Mouse (Mus musculus): ENCODE results near the gene Prelid1. TPM values are rescaled to one million over a fixed set of nuclear protein-coding genes. Genes with fewer than 3 reads are reported as not detected.

The Prelid1 gene
- polyA plus RNA-seq (2015; fragmentation: Nextera tagmentation; extraction: Ambion mirVana), result 338 and 343 TPM in 2 replicates

- peak within 1 kb of the TSS; percentile 82; the same call in 1 of the 2 replicates for H3K27ac ChIP-seq (replicated peaks)
- peak within 1 kb of the TSS; percentile 96 for H3K4me2 ChIP-seq
- 92% methylated on average over 4 of the region's 4 CpGs for WGBS
- peak within 1 kb of the TSS; percentile 99 for H3K9ac ChIP-seq
- peaks cover 32% of the 10 kb centered on the region for H3K36me3 ChIP-seq
- H3K9me3 ChIP-seq, result no peaks in the 10 kb centered on the region
- no peaks in the 10 kb centered on the region for H3K27me3 ChIP-seq
- ATAC-seq (ENCODE audit: low FRiP score, low read depth), result no peak
- peaks cover 30% of the 10 kb centered on the region for H3K4me1 ChIP-seq (replicated peaks)
- H3K4me3 ChIP-seq, result peak within 1 kb of the TSS; percentile 99
Measured at GRCm38 (mm10) chr13:55319931-55320533, at the start of gene Prelid1. Gene Prelid1 (plus strand): TSS chr13:55320500.

GRCm38 (mm10) chr13:55277203-55277602, 43.1 kb upstream of the Prelid1 start:
- H3K36me3 ChIP-seq, result peaks cover 48% of the 10 kb centered on the region
- ATAC-seq (ENCODE audit: low FRiP score, low read depth), result no peak

DNA sequence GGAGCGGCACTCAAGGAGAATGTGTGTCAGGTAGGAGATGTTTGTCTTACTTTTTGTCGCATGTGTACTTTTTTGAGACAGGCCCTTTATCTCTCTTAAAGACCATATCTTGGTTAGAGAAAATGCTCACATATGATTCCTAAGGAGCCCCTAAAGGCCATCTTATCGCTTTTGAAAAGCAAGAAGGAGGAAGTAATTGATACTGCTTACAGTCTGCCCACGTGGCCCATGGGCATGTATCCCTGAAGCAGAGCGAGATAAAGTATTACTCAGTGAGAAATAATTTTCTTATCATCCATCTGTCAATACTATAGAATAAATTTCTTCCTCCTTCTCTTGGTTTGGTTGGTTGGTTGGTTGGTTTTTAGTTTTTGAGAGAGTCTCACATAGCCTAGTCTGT, 42.7 kb upstream of the Prelid1 start:
- Histone ChIP-seq H3K27ac (replicated peaks) (no peak overlapping the region), H3K9me3 (no peaks in the 10 kb centered on the region), H3K27me3 (no peaks in the 10 kb centered on the region), H3K4me1 (replicated peaks) (no peaks in the 10 kb centered on the region), H3K36me3 (peaks cover 49% of the 10 kb centered on the region), H3K9ac (no peak overlapping the region), H3K4me3 (no peak overlapping the region), H3K4me2 (no peak overlapping the region)
- 92% methylated on average over 5 of the region's 5 CpGs for WGBS
- ATAC-seq (ENCODE audit: low FRiP score, low read depth), result no peak

More at GRCm38 (mm10) chr13:55277203-55277602, 43.1 kb upstream of the Prelid1 start:
- no peak overlapping the region for H3K4me2 ChIP-seq
- no peaks in the 10 kb centered on the region for H3K27me3 ChIP-seq
- H3K9ac ChIP-seq, result no peak overlapping the region
- H3K4me3 ChIP-seq, result no peak overlapping the region
- 89% methylated on average over 5 of the region's 5 CpGs for WGBS
- H3K4me1 ChIP-seq (replicated peaks), result no peaks in the 10 kb centered on the region
- H3K27ac ChIP-seq (replicated peaks), result no peak overlapping the region
- H3K9me3 ChIP-seq, result no peaks in the 10 kb centered on the region

DNA sequence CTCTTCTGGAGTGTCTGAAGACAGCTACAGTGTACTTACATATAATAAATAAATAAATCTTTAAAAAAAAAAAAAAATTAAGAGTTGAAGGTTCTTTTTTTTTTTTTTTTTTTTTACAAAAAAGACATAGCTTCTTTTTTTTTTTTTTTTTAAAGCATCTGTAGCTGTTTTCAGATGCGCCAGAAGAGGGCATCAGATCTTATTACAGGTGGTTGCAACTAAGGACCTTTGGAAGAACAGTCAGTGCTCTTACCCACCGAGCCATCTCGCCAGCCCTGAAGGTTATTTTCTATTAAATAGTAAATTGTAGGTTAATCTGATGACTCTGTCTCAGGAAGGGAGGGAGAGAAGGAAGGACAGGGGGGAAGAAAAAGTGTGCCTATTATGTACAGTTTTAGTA, 31.4 kb upstream of the Prelid1 start:
- H3K27ac ChIP-seq (replicated peaks), result no peak overlapping the region
- no peak for ATAC-seq (ENCODE audit: low FRiP score, low read depth)
- no peaks in the 10 kb centered on the region for H3K9me3 ChIP-seq
- H3K4me3 ChIP-seq, result no peak overlapping the region
- no peak overlapping the region for H3K4me2 ChIP-seq
- no peaks in the 10 kb centered on the region for H3K4me1 ChIP-seq (replicated peaks)
- H3K27me3 ChIP-seq, result no peaks in the 10 kb centered on the region
- peaks cover 65% of the 10 kb centered on the region for H3K36me3 ChIP-seq
- 85% methylated on average over 3 of the region's 3 CpGs for WGBS
- no peak overlapping the region for H3K9ac ChIP-seq

- Histone ChIP-seq H3K4me1 (replicated peaks) (no peaks in the 10 kb centered on the region), H3K4me2 (no peak overlapping the region), H3K4me3 (no peak overlapping the region), H3K36me3 (peaks cover 74% of the 10 kb centered on the region), H3K27me3 (no peaks in the 10 kb centered on the region), H3K27ac (replicated peaks) (no peak overlapping the region), H3K9ac (no peak overlapping the region), H3K9me3 (no peaks in the 10 kb centered on the region)
- ATAC-seq (ENCODE audit: low FRiP score, low read depth), result no peak
- 82% methylated on average over 1 of the region's 1 CpGs for WGBS
Measured at GRCm38 (mm10) chr13:55296760-55297159, 23.5 kb upstream of the Prelid1 start.

DNA sequence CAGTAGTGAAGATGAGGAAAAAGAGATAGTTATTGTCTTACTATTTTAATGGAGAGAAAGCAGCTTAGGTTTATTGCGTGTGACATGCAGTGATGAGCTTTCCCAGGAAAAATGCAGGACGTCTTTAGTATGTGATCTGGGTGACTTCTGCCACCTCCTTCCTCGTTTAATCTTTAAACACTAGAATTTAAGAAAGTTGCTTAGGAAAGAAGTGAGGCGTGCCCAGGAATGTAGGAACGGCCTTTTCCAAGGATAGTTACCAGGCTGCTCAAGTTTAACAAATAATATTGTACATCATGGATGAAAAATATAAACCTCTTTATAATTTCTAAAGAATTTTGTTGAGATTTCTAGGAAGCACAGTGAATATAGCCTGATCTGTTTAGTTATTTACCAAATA, 19.4 kb upstream of the Prelid1 start:
- Histone ChIP-seq H3K27ac (replicated peaks) (no peak overlapping the region), H3K36me3 (peaks cover 78% of the 10 kb centered on the region), H3K9ac (no peak overlapping the region), H3K27me3 (no peaks in the 10 kb centered on the region), H3K9me3 (no peaks in the 10 kb centered on the region), H3K4me2 (no peak overlapping the region), H3K4me3 (no peak overlapping the region), H3K4me1 (replicated peaks) (no peaks in the 10 kb centered on the region)
- 92% methylated on average over 5 of the region's 5 CpGs for WGBS
- ATAC-seq (ENCODE audit: low FRiP score, low read depth), result no peak

DNA sequence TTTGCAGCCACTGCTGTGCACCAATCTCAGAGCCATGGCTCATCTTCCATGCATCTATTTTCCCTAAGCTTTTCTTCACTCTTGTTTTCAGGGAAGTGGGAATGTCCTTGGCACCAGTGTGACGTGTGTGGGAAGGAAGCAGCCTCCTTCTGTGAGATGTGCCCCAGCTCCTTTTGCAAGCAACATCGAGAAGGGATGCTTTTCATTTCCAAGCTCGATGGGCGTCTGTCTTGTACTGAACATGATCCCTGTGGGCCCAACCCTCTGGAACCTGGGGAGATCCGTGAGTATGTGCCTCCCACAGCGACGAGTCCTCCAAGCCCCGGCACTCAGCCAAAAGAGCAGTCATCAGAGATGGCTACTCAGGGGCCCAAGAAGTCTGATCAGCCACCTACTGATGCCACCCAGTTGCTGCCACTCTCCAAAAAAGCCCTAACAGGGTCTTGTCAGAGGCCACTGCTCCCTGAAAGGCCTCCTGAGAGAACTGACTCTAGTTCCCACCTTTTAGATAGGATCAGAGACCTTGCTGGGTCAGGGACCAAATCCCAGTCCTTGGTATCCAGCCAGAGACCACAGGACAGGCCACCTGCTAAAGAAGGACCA, 8.2 kb upstream of the Prelid1 start:
- Histone ChIP-seq H3K4me2 (no peak overlapping the region), H3K9me3 (no peaks in the 10 kb centered on the region), H3K9ac (no peak overlapping the region), H3K27ac (replicated peaks) (no peak overlapping the region), H3K36me3 (peaks cover 87% of the 10 kb centered on the region), H3K4me3 (no peak overlapping the region), H3K27me3 (no peaks in the 10 kb centered on the region), H3K4me1 (replicated peaks) (no peaks in the 10 kb centered on the region)
- ATAC-seq (ENCODE audit: low FRiP score, low read depth), result no peak
- WGBS, result 96% methylated on average over 8 of the region's 8 CpGs

DNA sequence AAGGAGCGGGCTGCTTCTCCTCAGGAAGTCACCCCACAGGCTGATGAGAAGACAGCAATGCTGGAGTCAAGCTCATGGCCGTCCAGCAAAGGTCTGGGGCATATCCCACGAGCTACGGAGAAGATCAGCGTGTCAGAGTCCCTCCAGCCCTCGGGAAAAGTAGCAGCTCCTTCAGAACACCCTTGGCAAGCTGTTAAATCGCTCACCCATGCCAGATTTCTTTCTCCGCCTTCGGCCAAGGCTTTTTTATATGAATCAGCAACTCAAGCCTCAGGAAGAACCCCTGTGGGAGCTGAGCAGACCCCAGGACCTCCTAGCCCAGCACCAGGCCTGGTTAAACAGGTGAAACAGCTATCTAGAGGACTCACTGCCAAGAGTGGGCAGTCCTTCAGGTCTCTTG, 7.2 kb upstream of the Prelid1 start:
- no peak overlapping the region for H3K4me3 ChIP-seq
- peaks cover 81% of the 10 kb centered on the region for H3K36me3 ChIP-seq
- no peaks in the 10 kb centered on the region for H3K4me1 ChIP-seq (replicated peaks)
- no peak overlapping the region for H3K4me2 ChIP-seq
- WGBS, result 87% methylated on average over 9 of the region's 9 CpGs
- H3K9me3 ChIP-seq, result no peaks in the 10 kb centered on the region
- no peak for ATAC-seq (ENCODE audit: low FRiP score, low read depth)
- no peak overlapping the region for H3K27ac ChIP-seq (replicated peaks)
- no peaks in the 10 kb centered on the region for H3K27me3 ChIP-seq
- no peak overlapping the region for H3K9ac ChIP-seq

- no peaks in the 10 kb centered on the region for H3K27me3 ChIP-seq
- H3K27ac ChIP-seq (replicated peaks), result no peak overlapping the region
- no peak for ATAC-seq (ENCODE audit: low FRiP score, low read depth)
- no peaks in the 10 kb centered on the region for H3K9me3 ChIP-seq
- 92% methylated on average over 2 of the region's 2 CpGs for WGBS
- no peak overlapping the region for H3K4me3 ChIP-seq
- H3K4me2 ChIP-seq, result no peak overlapping the region
- H3K36me3 ChIP-seq, result peaks cover 70% of the 10 kb centered on the region
- no peak overlapping the region for H3K9ac ChIP-seq
- no peaks in the 10 kb centered on the region for H3K4me1 ChIP-seq (replicated peaks)
Measured at GRCm38 (mm10) chr13:55314891-55315412, 5.3 kb upstream of the Prelid1 start.

GRCm38 (mm10) chr13:55318351-55318750, 1.9 kb upstream of the Prelid1 start:
- Histone ChIP-seq H3K4me3 (no peak overlapping the region), H3K27me3 (no peaks in the 10 kb centered on the region), H3K9me3 (no peaks in the 10 kb centered on the region), H3K36me3 (peaks cover 40% of the 10 kb centered on the region), H3K9ac (no peak overlapping the region), H3K4me2 (no peak overlapping the region), H3K4me1 (replicated peaks) (peaks cover 22% of the 10 kb centered on the region), H3K27ac (replicated peaks) (no peak overlapping the region)
- 80% methylated on average over 3 of the region's 3 CpGs for WGBS
- no peak for ATAC-seq (ENCODE audit: low FRiP score, low read depth)

- Histone ChIP-seq H3K9me3 (no peaks in the 10 kb centered on the region), H3K4me1 (replicated peaks) (peaks cover 30% of the 10 kb centered on the region), H3K36me3 (peaks cover 30% of the 10 kb centered on the region), H3K27me3 (no peaks in the 10 kb centered on the region), H3K4me3 (peak within 1 kb of the TSS; percentile 99), H3K9ac (peak within 1 kb of the TSS; percentile 99), H3K4me2 (peak within 1 kb of the TSS; percentile 96), H3K27ac (replicated peaks) (peak within 1 kb of the TSS; percentile 82)
- under 1% methylated on average over 73 of the region's 73 CpGs for WGBS
- peak; percentile 93 for ATAC-seq (ENCODE audit: low FRiP score, low read depth)
Measured at GRCm38 (mm10) chr13:55321434-55322129, 1.3 kb downstream of the Prelid1 start, which contains the start of gene Rab24. Gene Rab24 (minus strand): TSS chr13:55321946.

All from hindbrain, embryonic 15.5 days (tissue).